Mouse (Mus musculus): Measurements from ENCODE around the gene Kcnj4.

- peak; percentile 89; the same call in 1 of the 2 replicates for TF ChIP-seq EP300 (IDR thresholded peaks at IDR 0.05)
- no peak for TF ChIP-seq CTCF (IDR thresholded peaks at IDR 0.05)
Observed at GRCm38 (mm10) chr15:79546410-79547288, 41.6 kb upstream of the Kcnj4 start, which contains the start of gene Ddx17.
